Mouse (Mus musculus) midbrain, embryonic 11.5 days (tissue): ENCODE measurements around the gene Ppfibp1. TPM values are rescaled to one million over a fixed set of nuclear protein-coding genes. Genes with fewer than 3 reads are reported as not detected.
A peak's percentile ranks its signal among the peaks of the same experiment; 100 is the strongest.

Source experiments
- ATAC-seq: fragments of 200-750 bp; cut with Nextera tagmentation; 2 replicates; pipeline ENCODE4 v1.8.0; 2017; ENCODE audit warnings: moderate TSS enrichment, moderate library complexity; ENCODE audit not compliant: low FRiP score
- DNase-seq: peaks from one replicate; pipeline ENCODE4 v3.0.0; 2015; ENCODE audit warnings: low spot score; ENCODE audit errors: missing footprints
- H3K27ac ChIP-seq: fragments of 300-500 bp; sonication (generic); 2 replicates; pipeline ENCODE4 v1.5.1; 2014; ENCODE audit warnings: low read depth, low read length
- H3K27me3 ChIP-seq: fragments of 300-500 bp; sonication (generic); 2 replicates; pipeline ENCODE4 v1.6.1; 2014; ENCODE audit warnings: mild to moderate bottlenecking, low read length, moderate library complexity, mixed read lengths; ENCODE audit not compliant: control insufficient read depth, insufficient read depth
- H3K36me3 ChIP-seq: fragments of 300-500 bp; sonication (generic); 2 replicates; pipeline ENCODE4 v1.6.1; 2014; ENCODE audit warnings: mild to moderate bottlenecking, low read length, moderate library complexity, mixed read lengths; ENCODE audit not compliant: control insufficient read depth, insufficient read depth
- H3K4me1 ChIP-seq: fragments of 300-500 bp; sonication (generic); 2 replicates; pipeline ENCODE4 v1.6.1; 2014; ENCODE audit warnings: low read length; ENCODE audit not compliant: control insufficient read depth, insufficient read depth
- H3K4me2 ChIP-seq: fragments of 300-500 bp; sonication (generic); 2 replicates; pipeline ENCODE4 v1.6.1; 2014; ENCODE audit warnings: mild to moderate bottlenecking, moderate library complexity
- H3K4me3 ChIP-seq: fragments of 300-500 bp; sonication (generic); 2 replicates; pipeline ENCODE4 v1.5.1; 2014; ENCODE audit warnings: low read depth, low read length
- H3K9ac ChIP-seq: fragments of 300-500 bp; sonication (generic); 2 replicates; pipeline ENCODE4 v1.6.1; 2014; ENCODE audit warnings: low read length
- H3K9me3 ChIP-seq: fragments of 300-500 bp; sonication (generic); 2 replicates; pipeline ENCODE4 v1.6.1; 2016; ENCODE audit warnings: low read length; ENCODE audit not compliant: control insufficient read depth
- WGBS: fragments of 180-500 bp; shearing (Covaris S2); extraction: QIAGEN DNeasy Blood & Tissue Kit; methylation state at CpG from one replicate; pipeline ENCODE4 v1.1.7; 2014; 5-methylcytosine and 5-hydroxymethylcytosine counted together
- polyA plus RNA-seq: library from polyadenylated mRNA; unstranded; fragments of >200 nt; fragmentation: Nextera tagmentation; extraction: Ambion mirVana; gene quantifications from 2 replicates; pipeline ENCODE4 v1.2.1, GENCODE M21; 2014

Gene Ppfibp1
- polyA plus RNA-seq, 1 experiment from 2014 or later = 30.2 TPM

DNA sequence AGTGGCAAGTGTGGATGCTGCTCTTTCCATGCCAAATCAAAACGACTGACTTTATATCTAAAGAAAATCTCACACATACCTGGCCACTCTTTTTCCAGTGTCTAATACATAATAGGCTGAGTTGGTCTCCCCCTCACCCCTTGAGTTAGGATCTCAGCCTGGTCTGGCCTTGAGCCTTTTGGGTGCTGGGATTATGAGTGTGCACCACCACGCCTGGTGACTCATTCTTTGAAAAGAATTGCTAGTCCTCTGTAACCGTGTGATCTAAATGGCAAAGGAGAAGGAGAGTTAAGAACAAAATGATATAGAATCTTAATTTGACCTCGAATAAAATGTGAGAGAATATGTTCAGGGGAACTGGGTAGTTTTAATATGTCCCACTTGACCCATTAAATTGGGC lies 129.6 kb downstream of the Ppfibp1 start:
- no peaks in the 10 kb centered on the region for H3K27me3 ChIP-seq
- no peak for ATAC-seq
- no peaks in the 10 kb centered on the region for H3K9me3 ChIP-seq
- no peak overlapping the region for H3K27ac ChIP-seq
- H3K4me1 ChIP-seq = no peaks in the 10 kb centered on the region
- DNase-seq = no peak
- H3K4me3 ChIP-seq = no peak overlapping the region
- WGBS = 78% methylated on average over 4 of the region's 4 CpGs
- no peak overlapping the region for H3K4me2 ChIP-seq
- H3K36me3 ChIP-seq = no peaks in the 10 kb centered on the region
- H3K9ac ChIP-seq = no peak overlapping the region

DNA sequence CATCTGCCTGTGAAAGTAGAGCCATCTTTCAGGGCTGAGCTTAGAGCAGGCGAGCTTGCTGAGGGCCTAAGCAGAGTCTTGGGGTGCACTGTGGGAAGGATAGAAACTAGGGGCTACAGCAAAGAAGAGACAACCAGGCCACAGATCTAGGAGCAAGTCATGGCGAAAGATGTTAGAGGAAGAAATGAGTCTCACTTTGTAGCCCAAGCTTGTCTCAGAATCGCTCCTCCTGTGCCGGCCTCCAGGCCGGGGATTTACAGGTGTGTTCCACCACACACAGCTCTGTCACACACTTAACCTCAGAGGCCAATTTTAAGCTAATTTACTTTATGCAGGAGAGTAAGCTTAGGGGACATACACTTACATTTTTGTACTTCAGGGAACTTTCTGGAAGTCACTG lies 130.1 kb downstream of the Ppfibp1 start:
- Histone ChIP-seq H3K9me3 (no peaks in the 10 kb centered on the region), H3K4me3 (no peak overlapping the region), H3K36me3 (no peaks in the 10 kb centered on the region), H3K4me1 (no peaks in the 10 kb centered on the region), H3K4me2 (no peak overlapping the region), H3K9ac (no peak overlapping the region), H3K27ac (no peak overlapping the region), H3K27me3 (no peaks in the 10 kb centered on the region)
- ATAC-seq (no peak), DNase-seq (no peak)
- 95% methylated on average over 5 of the region's 5 CpGs for WGBS

DNA sequence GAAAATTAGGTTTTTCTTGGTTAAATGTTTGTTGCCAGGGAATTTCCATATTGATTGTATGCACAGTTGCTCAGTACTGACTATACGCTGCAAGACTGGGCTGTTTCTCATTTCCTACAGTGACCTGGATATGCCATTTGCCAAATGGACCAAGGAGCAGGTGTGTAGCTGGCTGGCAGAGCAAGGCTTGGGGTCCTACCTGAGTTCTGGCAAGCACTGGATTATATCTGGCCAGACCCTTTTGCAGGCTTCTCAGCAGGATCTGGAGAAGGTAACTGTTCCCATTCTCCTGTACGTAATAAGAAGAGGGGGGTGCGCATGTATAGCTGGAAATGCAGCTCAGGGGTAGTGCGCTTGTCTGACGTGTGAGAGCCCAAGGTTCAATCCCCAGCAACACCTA lies 132.9 kb downstream of the Ppfibp1 start:
- H3K4me1 ChIP-seq = no peaks in the 10 kb centered on the region
- no peaks in the 10 kb centered on the region for H3K27me3 ChIP-seq
- H3K36me3 ChIP-seq = no peaks in the 10 kb centered on the region
- 92% methylated on average over 5 of the region's 5 CpGs for WGBS
- no peaks in the 10 kb centered on the region for H3K9me3 ChIP-seq
- ATAC-seq (no peak), DNase-seq (no peak)
- no peak overlapping the region for H3K9ac ChIP-seq
- H3K4me2 ChIP-seq = no peak overlapping the region
- no peak overlapping the region for H3K27ac ChIP-seq
- H3K4me3 ChIP-seq = no peak overlapping the region

DNA sequence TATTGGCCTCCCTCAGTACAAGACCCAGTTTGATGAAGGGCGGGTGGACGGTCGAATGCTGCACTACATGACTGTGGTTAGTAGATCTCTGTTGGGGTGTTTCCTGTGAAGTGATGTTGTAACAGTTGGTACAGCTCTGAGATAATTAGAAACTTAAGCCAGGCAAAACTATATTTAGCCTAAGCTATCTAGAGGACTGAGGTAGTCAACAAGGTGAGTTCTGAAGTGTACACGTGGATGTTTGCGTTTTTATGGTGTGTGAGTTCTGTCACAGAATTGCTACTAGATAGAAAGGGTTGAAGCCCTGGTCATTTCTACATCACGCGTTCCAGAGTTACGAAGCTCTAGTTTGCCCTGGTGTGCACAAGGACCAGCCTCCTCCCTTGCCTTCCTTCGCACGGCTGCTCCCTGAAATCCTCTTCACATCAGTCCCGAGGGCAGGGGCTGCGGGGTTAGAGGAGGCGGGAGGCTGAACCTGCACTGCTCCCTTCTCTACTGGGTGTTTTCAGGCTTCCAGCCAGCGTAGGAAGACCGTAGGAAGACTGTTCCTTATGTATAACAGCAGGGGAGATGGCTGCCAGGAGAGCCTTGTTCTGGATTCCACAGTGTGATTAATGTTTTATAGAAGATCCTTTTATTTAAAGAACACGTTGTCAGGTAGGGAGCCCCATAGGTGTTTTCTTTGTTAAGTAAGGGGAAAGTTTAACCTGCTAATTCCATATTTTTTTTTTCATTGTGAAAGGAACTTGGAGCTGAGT lies 134.3 kb downstream of the Ppfibp1 start:
- H3K27ac ChIP-seq = no peak overlapping the region

DNA sequence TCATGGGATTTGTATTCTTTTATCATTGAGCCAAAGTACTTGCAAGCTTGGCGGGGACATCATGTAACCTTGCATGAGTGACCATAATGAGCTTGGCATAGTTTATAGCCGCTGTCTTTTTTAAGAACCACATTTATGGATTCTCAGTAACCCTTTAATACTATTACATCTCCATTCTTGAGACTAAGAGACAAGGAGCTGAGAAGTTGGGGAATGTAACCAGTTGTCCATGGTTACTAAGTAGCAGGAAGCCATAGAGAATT lies 134.8 kb downstream of the Ppfibp1 start:
- Histone ChIP-seq H3K4me2 (no peak overlapping the region), H3K27ac (no peak overlapping the region), H3K9me3 (no peaks in the 10 kb centered on the region), H3K4me3 (no peak overlapping the region), H3K36me3 (no peaks in the 10 kb centered on the region), H3K27me3 (no peaks in the 10 kb centered on the region), H3K9ac (no peak overlapping the region), H3K4me1 (no peaks in the 10 kb centered on the region)
- WGBS = 91% methylated on average over 2 of the region's 2 CpGs
- ATAC-seq (no peak), DNase-seq (no peak)

More for the DNA sequence above, 134.3 kb downstream of the Ppfibp1 start:
- WGBS = 91% methylated on average over 16 of the region's 16 CpGs
- Histone ChIP-seq H3K4me2 (no peak overlapping the region), H3K4me1 (no peaks in the 10 kb centered on the region), H3K9ac (no peak overlapping the region), H3K4me3 (no peak overlapping the region), H3K9me3 (no peaks in the 10 kb centered on the region), H3K36me3 (no peaks in the 10 kb centered on the region), H3K27me3 (no peaks in the 10 kb centered on the region)
- ATAC-seq (no peak), DNase-seq (no peak)

DNA sequence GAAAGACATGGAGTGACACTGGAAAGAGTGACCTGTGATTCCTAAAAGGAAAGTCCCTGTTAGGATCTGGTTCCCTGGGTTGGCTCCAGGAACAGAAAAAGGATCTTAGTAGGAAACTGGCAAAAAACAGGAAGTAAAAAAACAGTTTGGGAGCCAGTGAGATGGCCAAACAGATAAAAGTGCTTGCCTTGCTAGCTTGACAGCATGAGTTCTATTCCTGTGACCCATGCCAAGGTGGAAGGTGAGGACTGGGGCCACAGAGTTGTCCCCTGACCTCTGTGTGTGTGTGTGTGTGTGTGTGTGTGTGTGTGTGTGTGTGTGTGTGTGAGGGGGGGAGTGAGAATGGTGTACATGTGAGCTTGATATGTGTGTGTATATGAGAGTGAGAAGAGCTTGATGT lies 135.3 kb downstream of the Ppfibp1 start:
- Histone ChIP-seq H3K27ac (no peak overlapping the region), H3K9me3 (no peaks in the 10 kb centered on the region), H3K9ac (no peak overlapping the region), H3K27me3 (no peaks in the 10 kb centered on the region), H3K36me3 (no peaks in the 10 kb centered on the region), H3K4me1 (no peaks in the 10 kb centered on the region), H3K4me3 (no peak overlapping the region), H3K4me2 (no peak overlapping the region)
- DNase-seq (no peak), ATAC-seq (no peak)

DNA sequence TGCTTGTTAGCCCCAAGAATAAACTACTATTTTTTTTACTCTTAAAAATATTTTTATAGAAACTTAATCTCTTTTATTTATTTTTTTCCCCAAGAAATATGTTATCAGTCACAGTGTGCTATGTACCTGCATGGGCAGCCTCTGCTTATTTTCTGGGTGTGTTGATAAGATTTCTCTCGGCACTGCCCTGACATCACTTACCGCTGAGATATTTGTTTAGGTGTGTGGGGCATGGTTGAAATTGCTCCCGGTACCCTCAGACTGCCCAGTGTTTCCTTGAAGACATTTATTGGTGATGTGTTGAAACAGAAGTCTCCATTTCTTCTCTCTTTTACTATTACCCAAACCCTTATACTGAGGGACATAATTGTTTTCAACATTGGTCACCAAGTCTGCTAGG lies 136.5 kb downstream of the Ppfibp1 start:
- Histone ChIP-seq H3K27ac (no peak overlapping the region), H3K9me3 (no peaks in the 10 kb centered on the region), H3K4me2 (no peak overlapping the region), H3K9ac (no peak overlapping the region), H3K4me1 (no peaks in the 10 kb centered on the region), H3K4me3 (no peak overlapping the region), H3K36me3 (no peaks in the 10 kb centered on the region; the same call in 1 of the 2 replicates), H3K27me3 (no peaks in the 10 kb centered on the region)
- DNase-seq = peak; percentile 26
- no peak for ATAC-seq
- WGBS = 88% methylated on average over 3 of the region's 3 CpGs

DNA sequence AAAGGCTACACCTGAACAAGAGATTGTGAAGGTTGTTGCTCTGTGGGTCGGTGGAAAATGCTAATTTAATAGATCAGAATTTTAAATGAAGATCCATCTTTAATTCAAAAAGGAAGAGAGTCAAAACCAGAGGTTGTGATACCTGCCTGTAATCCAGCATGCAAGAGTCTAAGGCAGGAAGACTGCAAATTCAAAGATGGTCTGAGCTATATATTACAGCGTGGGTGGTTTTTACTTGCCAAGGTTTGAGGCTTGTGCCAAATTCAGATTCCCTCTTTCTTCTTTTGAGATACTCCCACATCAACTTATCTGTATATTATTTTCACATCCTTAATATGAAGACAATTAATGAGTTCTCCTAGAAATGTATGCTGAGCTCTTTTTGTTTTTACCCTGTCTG lies 140.1 kb downstream of the Ppfibp1 start:
- WGBS = 91% methylated on average over 2 of the region's 2 CpGs
- H3K4me2 ChIP-seq = no peak overlapping the region

DNA sequence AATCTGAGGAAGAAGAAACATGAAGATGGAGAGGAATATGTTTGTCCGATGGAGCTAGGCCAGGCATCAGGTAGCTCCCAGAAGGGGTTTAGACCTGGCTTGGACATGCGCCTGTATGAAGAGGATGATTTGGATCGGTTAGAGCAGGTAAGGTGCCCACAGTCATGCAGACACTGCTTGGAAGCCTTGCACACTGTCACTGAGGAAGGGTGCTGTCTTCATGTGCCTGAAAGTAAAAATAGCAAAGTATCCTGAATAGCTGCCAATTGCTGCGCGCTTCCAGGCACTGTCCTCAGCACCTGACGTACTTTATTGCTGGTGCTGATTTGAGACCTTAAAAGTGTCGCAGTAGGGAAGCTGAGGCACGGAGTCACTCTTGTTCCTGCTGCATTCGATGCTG lies 141.3 kb downstream of the Ppfibp1 start:
- Histone ChIP-seq H3K27me3 (no peaks in the 10 kb centered on the region), H3K4me3 (no peak overlapping the region), H3K27ac (no peak overlapping the region), H3K4me1 (no peaks in the 10 kb centered on the region), H3K9ac (no peak overlapping the region), H3K9me3 (no peaks in the 10 kb centered on the region), H3K36me3 (no peaks in the 10 kb centered on the region; the same call in 1 of the 2 replicates), H3K4me2 (no peak overlapping the region)
- DNase-seq = no peak
- 94% methylated on average over 9 of the region's 9 CpGs for WGBS
- ATAC-seq = no peak

More for the DNA sequence above, 140.1 kb downstream of the Ppfibp1 start:
- no peak overlapping the region for H3K9ac ChIP-seq
- ATAC-seq (no peak), DNase-seq (no peak)
- H3K27ac ChIP-seq = no peak overlapping the region
- no peak overlapping the region for H3K4me3 ChIP-seq
- H3K27me3 ChIP-seq = no peaks in the 10 kb centered on the region
- no peaks in the 10 kb centered on the region for H3K4me1 ChIP-seq
- H3K36me3 ChIP-seq = no peaks in the 10 kb centered on the region; the same call in 1 of the 2 replicates
- H3K9me3 ChIP-seq = no peaks in the 10 kb centered on the region
